Mouse (Mus musculus): ENCODE data around the gene Tspan11. TPM values are rescaled to one million over a fixed set of nuclear protein-coding genes. Genes with fewer than 3 reads are reported as not detected.
A peak's percentile ranks its signal among the peaks of the same experiment; 100 is the strongest.

Gene Tspan11
- polyA plus RNA-seq, 1 experiment from 2014 or later, result 17.1 TPM

- Histone ChIP-seq H3K27ac (replicated peaks) (peak overlapping the region; percentile 78), H3K36me3 (no peaks in the 10 kb centered on the region), H3K27me3 (peaks cover 8% of the 10 kb centered on the region; the same call in 1 of the 2 replicates), H3K4me1 (peaks cover 38% of the 10 kb centered on the region), H3K9me3 (no peaks in the 10 kb centered on the region), H3K4me2 (replicated peaks) (peak overlapping the region; percentile 79), H3K4me3 (peak overlapping the region; percentile 53), H3K9ac (replicated peaks) (peak overlapping the region; percentile 73; the same call in 1 of the 2 replicates)
- ATAC-seq (ENCODE audit: low FRiP score, low read depth), result no peak
- WGBS, result 6% methylated on average over 7 of the region's 7 CpGs
Measured at GRCm38 (mm10) chr6:127886916-127887315, 473 bp upstream of the Tspan11 start.

- Histone ChIP-seq H3K36me3 (no peaks in the 10 kb centered on the region), H3K27ac (replicated peaks) (peak overlapping the region; percentile 39; the same call in 1 of the 2 replicates), H3K27me3 (no peaks in the 10 kb centered on the region), H3K4me1 (peaks cover 38% of the 10 kb centered on the region), H3K9ac (replicated peaks) (peak overlapping the region; percentile 73; the same call in 1 of the 2 replicates), H3K4me2 (replicated peaks) (peak overlapping the region; percentile 79), H3K9me3 (no peaks in the 10 kb centered on the region), H3K4me3 (peak overlapping the region; percentile 53)
- WGBS, result 74% methylated on average over 3 of the region's 3 CpGs
- 0 out of 2 replicates have a peak, but pooled peaks have one; percentile 1 for ATAC-seq (ENCODE audit: low FRiP score, low read depth)
Measured at GRCm38 (mm10) chr6:127888581-127888980, 1.2 kb downstream of the Tspan11 start.

GRCm38 (mm10) chr6:127893611-127894010, 6.2 kb downstream of the Tspan11 start:
- Histone ChIP-seq H3K4me2 (replicated peaks) (no peak overlapping the region), H3K9me3 (no peaks in the 10 kb centered on the region), H3K9ac (replicated peaks) (no peak overlapping the region), H3K36me3 (no peaks in the 10 kb centered on the region), H3K4me3 (no peak overlapping the region), H3K27ac (replicated peaks) (no peak overlapping the region), H3K4me1 (peaks cover 17% of the 10 kb centered on the region), H3K27me3 (no peaks in the 10 kb centered on the region; the same call in 1 of the 2 replicates)
- WGBS, result 40% methylated on average over 6 of the region's 6 CpGs
- no peak for ATAC-seq (ENCODE audit: low FRiP score, low read depth)

- Histone ChIP-seq H3K4me1 (peaks cover 8% of the 10 kb centered on the region; the same call in 1 of the 2 replicates), H3K36me3 (no peaks in the 10 kb centered on the region), H3K9ac (replicated peaks) (no peak overlapping the region), H3K27me3 (no peaks in the 10 kb centered on the region; the same call in 1 of the 2 replicates), H3K27ac (replicated peaks) (no peak overlapping the region), H3K4me3 (no peak overlapping the region), H3K4me2 (replicated peaks) (no peak overlapping the region), H3K9me3 (no peaks in the 10 kb centered on the region)
- no peak for ATAC-seq (ENCODE audit: low FRiP score, low read depth)
- WGBS, result 39% methylated on average over 6 of the region's 6 CpGs
Measured at GRCm38 (mm10) chr6:127894999-127895398, 7.6 kb downstream of the Tspan11 start.

GRCm38 (mm10) chr6:127896425-127896824, 9.0 kb downstream of the Tspan11 start:
- 91% methylated on average over 3 of the region's 3 CpGs for WGBS
- Histone ChIP-seq H3K27me3 (no peaks in the 10 kb centered on the region; the same call in 1 of the 2 replicates), H3K36me3 (no peaks in the 10 kb centered on the region), H3K9ac (replicated peaks) (no peak overlapping the region), H3K4me1 (peaks cover 7% of the 10 kb centered on the region; the same call in 1 of the 2 replicates), H3K27ac (replicated peaks) (no peak overlapping the region), H3K4me2 (replicated peaks) (no peak overlapping the region), H3K9me3 (no peaks in the 10 kb centered on the region), H3K4me3 (no peak overlapping the region)
- ATAC-seq (ENCODE audit: low FRiP score, low read depth), result no peak

DNA sequence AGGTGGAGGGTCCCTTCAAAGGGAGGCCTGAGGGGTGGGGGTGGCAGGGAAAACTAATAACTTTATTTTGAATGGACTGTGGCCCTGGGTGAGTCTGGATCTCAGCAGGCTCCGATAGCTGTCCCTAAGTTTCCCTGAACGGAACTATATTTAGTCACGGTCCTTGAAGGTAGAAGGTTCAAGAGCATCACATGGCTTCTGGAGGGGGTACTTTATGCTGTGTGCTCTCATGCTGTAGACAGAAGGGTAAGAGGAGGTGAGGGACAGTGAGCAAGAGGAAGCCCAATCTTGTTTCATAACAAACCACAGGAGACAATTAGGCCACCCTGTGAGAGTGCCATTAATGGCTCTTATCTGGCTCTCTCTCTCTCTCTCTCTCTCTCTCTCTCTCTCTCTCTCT, 10.0 kb downstream of the Tspan11 start:
- no peak for ATAC-seq (ENCODE audit: low FRiP score, low read depth)
- 94% methylated on average over 3 of the region's 3 CpGs for WGBS
- Histone ChIP-seq H3K9me3 (no peaks in the 10 kb centered on the region), H3K27ac (replicated peaks) (no peak overlapping the region), H3K4me3 (no peak overlapping the region), H3K27me3 (no peaks in the 10 kb centered on the region; the same call in 1 of the 2 replicates), H3K4me1 (0 out of 2 replicates have a peak, but pooled peaks cover 7% of the 10 kb centered on the region), H3K36me3 (no peaks in the 10 kb centered on the region), H3K9ac (replicated peaks) (no peak overlapping the region), H3K4me2 (replicated peaks) (no peak overlapping the region)

DNA sequence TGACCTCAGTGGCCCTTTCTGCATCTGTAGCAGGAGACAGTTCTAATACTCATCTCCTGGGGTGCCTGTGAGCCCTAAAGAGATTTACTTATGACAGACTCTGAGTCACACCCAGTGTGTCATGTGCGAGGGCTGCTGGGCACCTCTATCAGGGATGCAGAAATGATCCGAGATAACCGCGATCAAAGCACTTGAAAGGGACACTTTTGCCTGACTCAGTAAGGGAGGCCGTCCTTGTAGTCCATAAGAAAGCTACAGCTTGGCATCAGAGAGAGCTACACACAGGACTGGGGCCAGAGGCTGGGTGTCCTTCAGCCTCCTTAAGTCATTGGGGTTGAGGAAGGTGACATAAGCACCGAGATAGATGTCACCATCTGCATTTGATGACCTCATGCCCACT, 12.7 kb downstream of the Tspan11 start:
- 87% methylated on average over 6 of the region's 6 CpGs for WGBS
- H3K9ac ChIP-seq (replicated peaks), result no peak overlapping the region
- no peak for ATAC-seq (ENCODE audit: low FRiP score, low read depth)
- H3K9me3 ChIP-seq, result no peaks in the 10 kb centered on the region
- H3K4me3 ChIP-seq, result no peak overlapping the region
- no peak overlapping the region for H3K27ac ChIP-seq (replicated peaks)
- no peak overlapping the region for H3K4me2 ChIP-seq (replicated peaks)
- no peaks in the 10 kb centered on the region for H3K36me3 ChIP-seq
- no peaks in the 10 kb centered on the region for H3K4me1 ChIP-seq
- H3K27me3 ChIP-seq, result no peaks in the 10 kb centered on the region; the same call in 1 of the 2 replicates

DNA sequence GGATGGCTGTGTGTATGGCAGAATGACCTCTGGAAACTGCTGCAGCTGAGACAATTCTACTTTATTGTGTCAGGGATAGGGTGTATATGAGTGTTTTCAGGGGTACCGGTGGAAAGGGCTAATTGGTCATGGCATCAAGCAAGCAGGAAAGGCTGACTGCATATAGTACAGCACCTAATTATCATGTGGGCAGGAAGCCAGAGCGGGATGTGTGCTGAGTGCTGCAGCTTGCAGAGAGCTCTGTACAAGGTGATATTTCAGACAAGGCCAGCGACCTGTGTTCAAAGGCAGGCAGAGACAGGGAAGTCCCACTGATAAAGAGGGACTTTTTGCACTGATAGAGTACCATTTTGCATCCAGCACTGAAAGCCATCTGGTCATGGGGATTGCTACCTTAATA, 13.9 kb downstream of the Tspan11 start:
- H3K4me2 ChIP-seq (replicated peaks), result no peak overlapping the region
- no peaks in the 10 kb centered on the region for H3K36me3 ChIP-seq
- no peaks in the 10 kb centered on the region for H3K4me1 ChIP-seq
- H3K9me3 ChIP-seq, result no peaks in the 10 kb centered on the region
- WGBS, result 81% methylated on average over 3 of the region's 3 CpGs
- no peak overlapping the region for H3K27ac ChIP-seq (replicated peaks)
- no peaks in the 10 kb centered on the region for H3K27me3 ChIP-seq
- no peak overlapping the region for H3K9ac ChIP-seq (replicated peaks)
- no peak overlapping the region for H3K4me3 ChIP-seq
- ATAC-seq (ENCODE audit: low FRiP score, low read depth), result no peak

DNA sequence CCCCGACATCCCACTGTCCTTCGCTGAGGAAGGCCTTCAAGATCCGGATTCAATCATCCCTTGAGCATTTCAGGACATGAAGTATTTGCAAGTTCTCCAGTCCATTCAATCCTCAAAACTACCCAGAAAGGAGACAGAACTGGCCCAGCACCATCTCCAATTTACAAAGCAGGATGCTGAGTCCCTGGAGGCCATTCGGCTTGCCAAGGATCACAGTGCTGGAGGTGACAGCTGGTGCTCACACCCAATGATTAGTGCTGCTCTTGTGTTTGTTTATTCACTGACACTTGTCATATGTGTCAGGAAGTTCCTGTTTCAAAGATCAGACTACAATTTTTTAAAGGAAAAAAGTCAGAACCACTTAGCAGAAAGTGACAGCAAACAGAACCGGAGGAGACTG, 14.3 kb downstream of the Tspan11 start:
- 90% methylated on average over 5 of the region's 5 CpGs for WGBS
- H3K27me3 ChIP-seq, result no peaks in the 10 kb centered on the region
- H3K36me3 ChIP-seq, result no peaks in the 10 kb centered on the region
- H3K4me2 ChIP-seq (replicated peaks), result no peak overlapping the region
- no peak overlapping the region for H3K4me3 ChIP-seq
- H3K9me3 ChIP-seq, result no peaks in the 10 kb centered on the region
- no peak overlapping the region for H3K27ac ChIP-seq (replicated peaks)
- no peak for ATAC-seq (ENCODE audit: low FRiP score, low read depth)
- H3K9ac ChIP-seq (replicated peaks), result no peak overlapping the region
- no peaks in the 10 kb centered on the region for H3K4me1 ChIP-seq

DNA sequence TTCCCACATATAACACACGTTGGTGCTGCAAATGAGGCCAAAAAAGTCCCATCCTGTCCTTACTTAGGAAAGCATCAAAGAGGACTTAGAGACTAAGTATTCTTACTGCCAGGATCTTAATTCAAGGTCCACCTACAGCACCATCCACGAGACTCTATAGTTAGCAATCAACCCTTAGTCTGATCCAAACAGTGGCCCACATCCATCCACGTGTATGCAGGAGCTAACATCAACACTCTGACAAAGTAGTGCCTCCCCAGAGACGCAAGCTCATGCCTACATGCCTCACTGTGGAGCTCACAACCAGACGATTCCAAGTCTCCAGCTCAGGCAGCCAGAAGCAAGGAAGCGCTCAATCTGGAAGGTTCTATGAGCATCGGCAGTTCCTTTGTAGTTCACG, 15.2 kb downstream of the Tspan11 start:
- H3K27ac ChIP-seq (replicated peaks), result no peak overlapping the region
- H3K36me3 ChIP-seq, result no peaks in the 10 kb centered on the region
- ATAC-seq (ENCODE audit: low FRiP score, low read depth), result no peak
- H3K9me3 ChIP-seq, result no peaks in the 10 kb centered on the region
- no peaks in the 10 kb centered on the region for H3K27me3 ChIP-seq
- 87% methylated on average over 8 of the region's 8 CpGs for WGBS
- H3K4me2 ChIP-seq (replicated peaks), result no peak overlapping the region
- H3K4me1 ChIP-seq, result no peaks in the 10 kb centered on the region
- H3K9ac ChIP-seq (replicated peaks), result no peak overlapping the region
- no peak overlapping the region for H3K4me3 ChIP-seq

- no peaks in the 10 kb centered on the region for H3K4me1 ChIP-seq
- H3K9me3 ChIP-seq, result no peaks in the 10 kb centered on the region
- no peak overlapping the region for H3K27ac ChIP-seq (replicated peaks)
- no peak overlapping the region for H3K9ac ChIP-seq (replicated peaks)
- H3K4me2 ChIP-seq (replicated peaks), result no peak overlapping the region
- 85% methylated on average over 4 of the region's 4 CpGs for WGBS
- no peak overlapping the region for H3K4me3 ChIP-seq
- H3K27me3 ChIP-seq, result no peaks in the 10 kb centered on the region
- peaks cover 6% of the 10 kb centered on the region for H3K36me3 ChIP-seq
- no peak for ATAC-seq (ENCODE audit: low FRiP score, low read depth)
Measured at GRCm38 (mm10) chr6:127910638-127911037, 23.2 kb downstream of the Tspan11 start.

- Histone ChIP-seq H3K27ac (replicated peaks) (no peak overlapping the region), H3K4me1 (no peaks in the 10 kb centered on the region), H3K9ac (replicated peaks) (no peak overlapping the region), H3K4me2 (replicated peaks) (no peak overlapping the region), H3K36me3 (peaks cover 15% of the 10 kb centered on the region), H3K9me3 (no peaks in the 10 kb centered on the region; the same call in 1 of the 2 replicates), H3K27me3 (no peaks in the 10 kb centered on the region), H3K4me3 (no peak overlapping the region)
- 67% methylated on average over 4 of the region's 4 CpGs for WGBS
- no peak for ATAC-seq (ENCODE audit: low FRiP score, low read depth)
Measured at GRCm38 (mm10) chr6:127911687-127912086, 24.3 kb downstream of the Tspan11 start.

GRCm38 (mm10) chr6:127912938-127913337, 25.5 kb downstream of the Tspan11 start:
- H3K36me3 ChIP-seq, result peaks cover 15% of the 10 kb centered on the region
- no peak overlapping the region for H3K27ac ChIP-seq (replicated peaks)
- H3K4me2 ChIP-seq (replicated peaks), result no peak overlapping the region
- WGBS, result 96% methylated on average over 3 of the region's 3 CpGs
- H3K4me3 ChIP-seq, result no peak overlapping the region
- H3K4me1 ChIP-seq, result 0 out of 2 replicates have a peak, but pooled peaks cover 5% of the 10 kb centered on the region
- H3K9me3 ChIP-seq, result no peaks in the 10 kb centered on the region; the same call in 1 of the 2 replicates
- no peak overlapping the region for H3K9ac ChIP-seq (replicated peaks)
- ATAC-seq (ENCODE audit: low FRiP score, low read depth), result no peak
- H3K27me3 ChIP-seq, result peaks cover 2% of the 10 kb centered on the region; the same call in 1 of the 2 replicates
